Mouse (Mus musculus): ENCODE data around the gene Sned1. TPM values are rescaled to one million over a fixed set of nuclear protein-coding genes. Genes with fewer than 3 reads are reported as not detected.

Gene Sned1
- polyA plus RNA-seq, 1 experiment from 2014 or later = 8.7 TPM

- H3K36me3 ChIP-seq = no peaks in the 10 kb centered on the region
- H3K9ac ChIP-seq = no peak overlapping the region
- ATAC-seq (ENCODE audit: insufficient read depth, low FRiP score, low read depth) = no peak
- H3K27me3 ChIP-seq (replicated peaks) = no peaks in the 10 kb centered on the region
- H3K27ac ChIP-seq = no peak overlapping the region
- 50% methylated on average over 5 of the region's 5 CpGs for WGBS
- peaks cover 26% of the 10 kb centered on the region for H3K4me1 ChIP-seq
- no peaks in the 10 kb centered on the region for H3K9me3 ChIP-seq
- H3K4me3 ChIP-seq (replicated peaks) = no peak overlapping the region
- no peak overlapping the region for H3K4me2 ChIP-seq
Measured at GRCm38 (mm10) chr1:93214612-93215011, 21.0 kb upstream of the Sned1 start.

- H3K4me1 ChIP-seq = peaks cover 3% of the 10 kb centered on the region; the same call in 1 of the 2 replicates
- 74% methylated on average over 9 of the region's 9 CpGs for WGBS
- no peak overlapping the region for H3K4me3 ChIP-seq (replicated peaks)
- no peaks in the 10 kb centered on the region for H3K27me3 ChIP-seq (replicated peaks)
- no peak overlapping the region for H3K9ac ChIP-seq
- H3K36me3 ChIP-seq = no peaks in the 10 kb centered on the region
- no peak for ATAC-seq (ENCODE audit: insufficient read depth, low FRiP score, low read depth)
- no peaks in the 10 kb centered on the region for H3K9me3 ChIP-seq
- H3K4me2 ChIP-seq = no peak overlapping the region
- H3K27ac ChIP-seq = no peak overlapping the region
Measured at GRCm38 (mm10) chr1:93216839-93217497, 18.7 kb upstream of the Sned1 start.

GRCm38 (mm10) chr1:93217530-93217929 is 18.1 kb upstream of the Sned1 start:
- no peak overlapping the region for H3K27ac ChIP-seq
- ATAC-seq (ENCODE audit: insufficient read depth, low FRiP score, low read depth) = no peak
- H3K27me3 ChIP-seq (replicated peaks) = no peaks in the 10 kb centered on the region
- H3K9ac ChIP-seq = no peak overlapping the region
- WGBS = 59% methylated on average over 7 of the region's 7 CpGs
- no peaks in the 10 kb centered on the region for H3K4me1 ChIP-seq
- no peak overlapping the region for H3K4me2 ChIP-seq
- no peaks in the 10 kb centered on the region for H3K36me3 ChIP-seq
- no peak overlapping the region for H3K4me3 ChIP-seq (replicated peaks)
- H3K9me3 ChIP-seq = no peaks in the 10 kb centered on the region

GRCm38 (mm10) chr1:93220776-93221175 is 14.9 kb upstream of the Sned1 start:
- ATAC-seq (ENCODE audit: insufficient read depth, low FRiP score, low read depth) = no peak
- Histone ChIP-seq H3K27ac (no peak overlapping the region), H3K27me3 (replicated peaks) (0 out of 2 replicates have a peak, but pooled peaks cover 4% of the 10 kb centered on the region), H3K36me3 (no peaks in the 10 kb centered on the region), H3K4me3 (replicated peaks) (no peak overlapping the region), H3K4me2 (no peak overlapping the region), H3K9me3 (no peaks in the 10 kb centered on the region), H3K4me1 (0 out of 2 replicates have a peak, but pooled peaks cover 5% of the 10 kb centered on the region), H3K9ac (no peak overlapping the region)
- WGBS = 72% methylated on average over 7 of the region's 7 CpGs

GRCm38 (mm10) chr1:93223972-93224371 is 11.7 kb upstream of the Sned1 start:
- no peak overlapping the region for H3K4me3 ChIP-seq (replicated peaks)
- H3K9me3 ChIP-seq = no peaks in the 10 kb centered on the region
- no peak overlapping the region for H3K27ac ChIP-seq
- 0 out of 2 replicates have a peak, but pooled peaks cover 8% of the 10 kb centered on the region for H3K4me1 ChIP-seq
- H3K9ac ChIP-seq = no peak overlapping the region
- no peak for ATAC-seq (ENCODE audit: insufficient read depth, low FRiP score, low read depth)
- H3K27me3 ChIP-seq (replicated peaks) = 0 out of 2 replicates have a peak, but pooled peaks cover 4% of the 10 kb centered on the region
- H3K36me3 ChIP-seq = no peaks in the 10 kb centered on the region
- H3K4me2 ChIP-seq = no peak overlapping the region
- 7% methylated on average over 18 of the region's 18 CpGs for WGBS

- Histone ChIP-seq H3K27ac (no peak overlapping the region), H3K4me1 (0 out of 2 replicates have a peak, but pooled peaks cover 8% of the 10 kb centered on the region), H3K27me3 (replicated peaks) (0 out of 2 replicates have a peak, but pooled peaks cover 4% of the 10 kb centered on the region), H3K4me3 (replicated peaks) (no peak overlapping the region), H3K36me3 (no peaks in the 10 kb centered on the region), H3K9ac (no peak overlapping the region), H3K4me2 (no peak overlapping the region), H3K9me3 (no peaks in the 10 kb centered on the region)
- ATAC-seq (ENCODE audit: insufficient read depth, low FRiP score, low read depth) = no peak
- 45% methylated on average over 4 of the region's 4 CpGs for WGBS
Measured at GRCm38 (mm10) chr1:93225226-93225625, 10.4 kb upstream of the Sned1 start.

GRCm38 (mm10) chr1:93225731-93226520 is 9.7 kb upstream of the Sned1 start:
- Histone ChIP-seq H3K4me1 (0 out of 2 replicates have a peak, but pooled peaks cover 8% of the 10 kb centered on the region), H3K9ac (no peak overlapping the region), H3K36me3 (no peaks in the 10 kb centered on the region), H3K4me2 (no peak overlapping the region), H3K27me3 (replicated peaks) (0 out of 2 replicates have a peak, but pooled peaks cover 4% of the 10 kb centered on the region), H3K4me3 (replicated peaks) (no peak overlapping the region), H3K9me3 (no peaks in the 10 kb centered on the region), H3K27ac (no peak overlapping the region)
- WGBS = 80% methylated on average over 5 of the region's 5 CpGs
- no peak for ATAC-seq (ENCODE audit: insufficient read depth, low FRiP score, low read depth)

GRCm38 (mm10) chr1:93227303-93227975 is 8.2 kb upstream of the Sned1 start:
- Histone ChIP-seq H3K27ac (no peak overlapping the region), H3K36me3 (no peaks in the 10 kb centered on the region), H3K9ac (no peak overlapping the region), H3K4me2 (no peak overlapping the region), H3K4me3 (replicated peaks) (no peak overlapping the region), H3K27me3 (replicated peaks) (0 out of 2 replicates have a peak, but pooled peaks cover 4% of the 10 kb centered on the region), H3K4me1 (0 out of 2 replicates have a peak, but pooled peaks cover 8% of the 10 kb centered on the region), H3K9me3 (no peaks in the 10 kb centered on the region)
- WGBS = 65% methylated on average over 7 of the region's 7 CpGs
- peak; percentile 42; the same call in 1 of the 2 replicates for ATAC-seq (ENCODE audit: insufficient read depth, low FRiP score, low read depth)

GRCm38 (mm10) chr1:93227976-93228365 is 7.7 kb upstream of the Sned1 start:
- Histone ChIP-seq H3K27ac (no peak overlapping the region), H3K4me1 (0 out of 2 replicates have a peak, but pooled peaks cover 8% of the 10 kb centered on the region), H3K4me3 (replicated peaks) (no peak overlapping the region), H3K27me3 (replicated peaks) (0 out of 2 replicates have a peak, but pooled peaks cover 4% of the 10 kb centered on the region), H3K9ac (no peak overlapping the region), H3K9me3 (no peaks in the 10 kb centered on the region), H3K4me2 (no peak overlapping the region), H3K36me3 (no peaks in the 10 kb centered on the region)
- 91% methylated on average over 7 of the region's 7 CpGs for WGBS
- no peak for ATAC-seq (ENCODE audit: insufficient read depth, low FRiP score, low read depth)

- ATAC-seq (ENCODE audit: insufficient read depth, low FRiP score, low read depth) = no peak
- WGBS = 82% methylated on average over 6 of the region's 6 CpGs
- H3K4me1 ChIP-seq = 0 out of 2 replicates have a peak, but pooled peaks cover 8% of the 10 kb centered on the region
Measured at GRCm38 (mm10) chr1:93229221-93229620, 6.4 kb upstream of the Sned1 start.

GRCm38 (mm10) chr1:93229626-93230025 is 6.0 kb upstream of the Sned1 start:
- Histone ChIP-seq H3K9me3 (no peaks in the 10 kb centered on the region), H3K27ac (no peak overlapping the region), H3K36me3 (no peaks in the 10 kb centered on the region), H3K4me1 (0 out of 2 replicates have a peak, but pooled peaks cover 8% of the 10 kb centered on the region), H3K9ac (no peak overlapping the region), H3K4me2 (no peak overlapping the region), H3K4me3 (replicated peaks) (no peak overlapping the region), H3K27me3 (replicated peaks) (no peaks in the 10 kb centered on the region)
- WGBS = 79% methylated on average over 4 of the region's 4 CpGs
- ATAC-seq (ENCODE audit: insufficient read depth, low FRiP score, low read depth) = no peak

More at GRCm38 (mm10) chr1:93229221-93229620, 6.4 kb upstream of the Sned1 start:
- Histone ChIP-seq H3K9me3 (no peaks in the 10 kb centered on the region), H3K9ac (no peak overlapping the region), H3K27ac (no peak overlapping the region), H3K4me3 (replicated peaks) (no peak overlapping the region), H3K36me3 (no peaks in the 10 kb centered on the region), H3K27me3 (replicated peaks) (no peaks in the 10 kb centered on the region), H3K4me2 (no peak overlapping the region)

Data from stomach, embryonic 15.5 days (tissue).